Comparison of ENCODE assay signal across 9 mouse cellular contexts in the genomic region with DNA sequence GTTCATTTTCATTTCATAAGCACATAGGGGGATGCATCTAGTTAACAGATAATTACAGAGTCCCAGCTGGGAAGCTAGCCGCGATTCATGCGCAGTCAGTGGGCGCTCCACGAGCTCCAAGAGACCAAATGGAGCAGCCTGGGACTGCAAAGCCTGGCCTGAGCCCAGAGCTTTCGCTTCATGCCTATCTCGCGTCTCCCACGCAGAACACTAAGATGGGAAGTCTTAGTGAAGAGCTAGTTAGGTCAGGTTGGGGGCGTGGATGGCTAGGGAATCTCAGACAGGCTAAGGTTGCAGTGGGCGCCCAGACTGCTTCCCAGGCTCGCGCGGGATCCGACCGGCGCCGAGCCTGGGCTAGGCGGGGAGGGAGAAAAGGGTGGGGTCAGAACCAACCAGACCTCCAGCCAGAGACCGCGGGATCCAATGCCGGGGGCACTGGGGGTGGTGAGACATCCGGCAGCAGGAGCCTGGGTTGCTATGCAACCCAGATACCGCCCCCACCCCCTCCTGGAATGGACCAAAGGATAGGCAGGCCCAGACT. TPM values are rescaled to one million over a fixed set of nuclear protein-coding genes. Genes with fewer than 3 reads are reported as not detected.
DNase-seq lines count a peak whose midpoint lies in the region; ATAC-seq and TF ChIP-seq lines count a peak whose summit lies in the region.
"Had no signal": no experiment of that assay in that cellular context is flagged by ENCODE, and none has a peak within 500 bp of the region (broad histone marks: within the 10 kb centered on the region; RNA-seq: fewer than 3 reads in every experiment).

No protein-coding gene starts in this region.

- no peak for TF ChIP-seq POLR2A in kidney, adult 2 months (IDR thresholded peaks at IDR 0.05; ENCODE audit: low read depth, low read length)

- ATAC-seq in kidney, postnatal 0 days (replicated peaks; ENCODE audit: low FRiP score, low read depth), result peak; percentile 38; the same call in 1 of the 2 replicates
- ATAC-seq in limb, embryonic 15.5 days (ENCODE audit: insufficient number of reproducible peaks, low FRiP score, low TSS enrichment, low read depth), result 0 out of 2 replicates have a peak, but pooled peaks have one; percentile 26
- ATAC-seq in midbrain, embryonic 16.5 days, result peak; percentile 44

- no peaks in the 10 kb centered on the region for H3K4me1 ChIP-seq in kidney, adult 2 months (ENCODE audit: control insufficient read depth, insufficient read depth, low read length)
- H3K4me1 ChIP-seq in kidney, postnatal 0 days (replicated peaks; ENCODE audit: insufficient read depth, low read length), result peaks cover 35% of the 10 kb centered on the region
- H3K4me1 ChIP-seq in limb, embryonic 15.5 days, result peaks cover 26% of the 10 kb centered on the region
- peaks cover 42% of the 10 kb centered on the region for H3K4me1 ChIP-seq in midbrain, embryonic 16.5 days (ENCODE audit: control insufficient read depth, insufficient read depth, low read length)

- peak; percentile 8 for DNase-seq in kidney, adult 2 months
- DNase-seq in kidney, adult 8-10 months, result no peak
- DNase-seq in embryo, embryonic 10.5 days (ENCODE audit: low spot score), result peak; percentile 74
- peak; percentile 21 to 38 for DNase-seq in gastrocnemius, postnatal 4 days (ENCODE audit: low spot score in 2 of 2)
- DNase-seq in kidney, postnatal 0 days (ENCODE audit: low spot score), result peak; percentile 48
- peak; percentile 45 for DNase-seq in thymus, postnatal 0 days (ENCODE audit: low spot score)

- no peaks in the 10 kb centered on the region for H3K27me3 ChIP-seq in kidney, adult 2 months (replicated peaks; ENCODE audit: control insufficient read depth, insufficient read depth, low read length)
- H3K27me3 ChIP-seq in kidney, postnatal 0 days (ENCODE audit: insufficient read depth, low read length), result peaks cover 4% of the 10 kb centered on the region; the same call in 1 of the 2 replicates
- H3K27me3 ChIP-seq in limb, embryonic 15.5 days, result peaks cover 52% of the 10 kb centered on the region
- H3K27me3 ChIP-seq in midbrain, embryonic 16.5 days (ENCODE audit: control insufficient read depth, insufficient read depth, low read depth, low read length), result no peaks in the 10 kb centered on the region

- H3K27ac ChIP-seq in kidney, adult 2 months (ENCODE audit: insufficient read depth, low read depth, low read length), result no peak overlapping the region
- H3K27ac ChIP-seq in kidney, postnatal 0 days, result no peak overlapping the region
- H3K27ac ChIP-seq in limb, embryonic 15.5 days, result no peak overlapping the region
- H3K27ac ChIP-seq in midbrain, embryonic 16.5 days (ENCODE audit: low read length), result peak overlapping the region; percentile 56

- peak overlapping the region; percentile 38; the same call in 1 of the 2 replicates for H3K4me3 ChIP-seq in kidney, adult 2 months (ENCODE audit: insufficient read depth, low read depth, low read length)
- H3K4me3 ChIP-seq in kidney, postnatal 0 days (replicated peaks; ENCODE audit: low read depth, low read length), result peak overlapping the region; percentile 54
- H3K4me3 ChIP-seq in limb, embryonic 15.5 days, result peak overlapping the region; percentile 50
- peak overlapping the region; percentile 32 for H3K4me3 ChIP-seq in midbrain, embryonic 16.5 days (ENCODE audit: low read depth, low read length)

- WGBS in kidney, adult 2 months, result 7% methylated on average over 24 of the region's 24 CpGs
- WGBS in kidney, postnatal 0 days, result under 1% methylated on average over 24 of the region's 24 CpGs
- WGBS in limb, embryonic 15.5 days, result 2% methylated on average over 24 of the region's 24 CpGs
- under 1% methylated on average over 23 of the region's 24 CpGs for WGBS in midbrain, embryonic 16.5 days

- peak overlapping the region; percentile 94 for H3K4me2 ChIP-seq in kidney, postnatal 0 days (ENCODE audit: low read length)
- H3K4me2 ChIP-seq in limb, embryonic 15.5 days, result peak overlapping the region; percentile 87
- H3K4me2 ChIP-seq in midbrain, embryonic 16.5 days (ENCODE audit: low read length), result peak overlapping the region; percentile 81

- H3K9ac ChIP-seq in kidney, postnatal 0 days (ENCODE audit: low read depth, low read length), result peak overlapping the region; percentile 18; the same call in 1 of the 2 replicates
- no peak overlapping the region for H3K9ac ChIP-seq in limb, embryonic 15.5 days
- peak overlapping the region; percentile 47 for H3K9ac ChIP-seq in midbrain, embryonic 16.5 days (ENCODE audit: low read depth, low read length)

- no peaks in the 10 kb centered on the region for H3K9me3 ChIP-seq in kidney, postnatal 0 days (replicated peaks; ENCODE audit: low read length)
- H3K9me3 ChIP-seq in limb, embryonic 15.5 days, result no peaks in the 10 kb centered on the region
- no peaks in the 10 kb centered on the region for H3K9me3 ChIP-seq in midbrain, embryonic 16.5 days (replicated peaks; ENCODE audit: control insufficient read depth, low read length, poor library complexity, severe bottlenecking)

- H3K36me3 ChIP-seq in kidney, adult 2 months (ENCODE audit: control insufficient read depth, insufficient read depth, low read length), result no peaks in the 10 kb centered on the region
- no peaks in the 10 kb centered on the region for H3K36me3 ChIP-seq in kidney, postnatal 0 days (ENCODE audit: insufficient read depth, low read length)
- H3K36me3 ChIP-seq in limb, embryonic 15.5 days, result no peaks in the 10 kb centered on the region
- no peaks in the 10 kb centered on the region for H3K36me3 ChIP-seq in midbrain, embryonic 16.5 days (ENCODE audit: control insufficient read depth, insufficient read depth, low read length)
- H3K36me3 ChIP-seq: G1E had no signal

- TF ChIP-seq CTCF in kidney, adult 2 months (conservative IDR thresholded peaks at IDR 0.05; ENCODE audit: insufficient read depth, insufficient read length, low read depth, low read length), result no peak
- no peak for TF ChIP-seq CTCF in kidney, postnatal 0 days (IDR thresholded peaks at IDR 0.05; ENCODE audit: low read depth)

RNA-seq across cellular contexts. Expression of gene Cxcr4, which starts 0.9 kb away (rescaled TPM):
- 12.8 and 22.4 TPM in 2 replicates for polyA plus RNA-seq in kidney, adult 2 months (2012; rRNA removed)
- total RNA-seq in gastrocnemius, postnatal 4 days (2021), result 10 to 100 TPM; 20.4 to 24.2 TPM
- polyA plus RNA-seq in kidney, postnatal 0 days (2015; fragmentation: Nextera tagmentation; extraction: Ambion mirVana), result 8.8 and 9.9 TPM in 2 replicates
- polyA plus RNA-seq in limb, embryonic 15.5 days (2015; fragmentation: Nextera tagmentation; extraction: Ambion mirVana), result 3.1 TPM in 2 replicates
- 4.0 and 5.6 TPM in 2 replicates for polyA plus RNA-seq in midbrain, embryonic 16.5 days (2015; fragmentation: Nextera tagmentation; extraction: Ambion mirVana)
- 47.1 and 49.8 TPM in 2 replicates for polyA plus RNA-seq in thymus, postnatal 0 days (2015; fragmentation: Nextera tagmentation; extraction: Ambion mirVana)
- polyA plus RNA-seq: G1E had no signal

Comparison
In these comparisons a context has a peak if more than half of its experiments do, and no peak if none do; other contexts are left out.
1. DNase-seq: peak in kidney, adult 2 months (single experiment), embryo, embryonic 10.5 days (single experiment), gastrocnemius, postnatal 4 days (2 of 2), kidney, postnatal 0 days (single experiment) and thymus, postnatal 0 days (single experiment); none in kidney, adult 8-10 months (0 of 2).
2. Peak in every context shown above with its lines, with median percentiles within 50 percentile points of each other: H3K4me3 ChIP-seq, ATAC-seq and H3K4me2 ChIP-seq.